ENCODE assay signal across 8 mouse cellular contexts in genomic region chr10:18055696-18056390, GRCm38 (mm10). TPM values are rescaled to one million over a fixed set of nuclear protein-coding genes. Genes with fewer than 3 reads are reported as not detected.
DNase-seq lines count a peak whose midpoint lies in the region; ATAC-seq lines count a peak whose summit lies in the region.

Gene Reps1, plus strand, starts transcription at chr10:18055861.

- H3K27ac ChIP-seq in hindbrain, embryonic 13.5 days: peak within 1 kb of the TSS; percentile 97
- peak within 1 kb of the TSS; percentile 86 for H3K27ac ChIP-seq in neural tube, embryonic 12.5 days

- WGBS in hindbrain, embryonic 13.5 days: under 1% methylated on average over 86 of the region's 90 CpGs
- WGBS in neural tube, embryonic 12.5 days: under 1% methylated on average over 89 of the region's 90 CpGs

- H3K4me2 ChIP-seq in hindbrain, embryonic 13.5 days: peak within 1 kb of the TSS; percentile 63
- peak within 1 kb of the TSS; percentile 78 for H3K4me2 ChIP-seq in neural tube, embryonic 12.5 days (replicated peaks)

- H3K4me3 ChIP-seq in hindbrain, embryonic 13.5 days: peak within 1 kb of the TSS; percentile 98
- peak within 1 kb of the TSS; percentile 94 for H3K4me3 ChIP-seq in neural tube, embryonic 12.5 days

- DNase-seq in 3134 (ENCODE audit: extremely low read depth, insufficient read length, low spot score) (peak; percentile 49), liver (peak; percentile 43)
- peak; percentile 21 to 30 for DNase-seq in CD8-positive naive resting alpha-beta T cell, adult 2 months (ENCODE audit: low read depth in 2 of 2, low spot score in 2 of 2)
- peak; percentile 48 for DNase-seq in cerebellum, adult 9-11 months
- DNase-seq in Muller cell, postnatal 12 days (ENCODE audit: inconsistent ontology term): no peak

- peak; percentile 74 for ATAC-seq in frontal cortex, adult (ENCODE audit: low TSS enrichment)
- ATAC-seq in hindbrain, embryonic 13.5 days (ENCODE audit: low FRiP score): peak; percentile 87
- peak; percentile 90 for ATAC-seq in neural tube, embryonic 12.5 days (ENCODE audit: low FRiP score, low read depth)

- no peaks in the 10 kb centered on the region for H3K9me3 ChIP-seq in hindbrain, embryonic 13.5 days
- H3K9me3 ChIP-seq in neural tube, embryonic 12.5 days: no peaks in the 10 kb centered on the region

- no peaks in the 10 kb centered on the region for H3K36me3 ChIP-seq in hindbrain, embryonic 13.5 days
- H3K36me3 ChIP-seq in neural tube, embryonic 12.5 days: no peaks in the 10 kb centered on the region

- H3K27me3 ChIP-seq in hindbrain, embryonic 13.5 days: no peaks in the 10 kb centered on the region
- H3K27me3 ChIP-seq in neural tube, embryonic 12.5 days (replicated peaks): no peaks in the 10 kb centered on the region

- H3K4me1 ChIP-seq in hindbrain, embryonic 13.5 days (replicated peaks): peaks cover 33% of the 10 kb centered on the region
- H3K4me1 ChIP-seq in neural tube, embryonic 12.5 days: peaks cover 18% of the 10 kb centered on the region

- H3K9ac ChIP-seq in hindbrain, embryonic 13.5 days: peak within 1 kb of the TSS; percentile 97
- H3K9ac ChIP-seq in neural tube, embryonic 12.5 days: peak within 1 kb of the TSS; percentile 97

RNA-seq across cellular contexts. Expression of gene Reps1, which starts in this region (rescaled TPM):
- 18.3 and 20.3 TPM in 2 replicates for polyA plus RNA-seq in hindbrain, embryonic 13.5 days (2015; fragmentation: Nextera tagmentation; extraction: Ambion mirVana)
- 39.6 and 44.7 TPM in 2 replicates for polyA plus RNA-seq in neural tube, embryonic 12.5 days (2016; fragmentation: Nextera tagmentation; extraction: Ambion mirVana)
